Mouse (Mus musculus): ENCODE measurements at regions not wholly inside any gene's neighbourhood (a gene's known extent, or its start where the extent isn't known, plus 50 kb on each side); places are given as distances from the start of the nearest gene placed in this dataset.

DNA sequence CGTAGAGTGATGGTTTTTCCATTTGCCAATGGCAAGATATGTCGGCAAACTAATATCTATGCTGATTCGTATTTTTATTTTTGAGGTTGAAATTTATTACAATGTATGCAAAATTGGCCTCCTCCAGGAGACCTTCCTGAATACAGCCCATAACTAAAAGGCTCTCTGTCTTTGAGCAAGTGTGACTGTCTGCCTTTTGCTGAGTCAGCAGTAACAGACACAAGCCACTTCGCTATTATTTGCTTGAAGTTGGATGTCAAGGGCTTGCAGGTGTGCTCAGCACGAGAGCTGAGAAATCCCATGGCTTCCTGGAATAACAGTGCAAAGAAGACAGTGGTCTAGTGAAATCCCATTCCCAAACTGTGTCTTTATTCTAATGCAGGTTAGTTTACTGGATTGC is 56.9 kb downstream of the Dmrt2 start:
- DNase-seq (ENCODE audit: low read depth) = no peak
- TF ChIP-seq POLR2A (IDR thresholded peaks at IDR 0.05; ENCODE audit: borderline replicate concordance, extremely low read depth, insufficient read depth, insufficient read length, poor library complexity, severe bottlenecking) = no peak
- no peak for TF ChIP-seq CTCF (IDR thresholded peaks at IDR 0.05; ENCODE audit: borderline replicate concordance, extremely low read depth, insufficient read depth, insufficient read length)

GRCm38 (mm10) chr19:25729633-25730032 is 57.4 kb downstream of the Dmrt2 start:
- no peak for DNase-seq (ENCODE audit: low read depth)
- TF ChIP-seq CTCF (IDR thresholded peaks at IDR 0.05; ENCODE audit: borderline replicate concordance, extremely low read depth, insufficient read depth, insufficient read length) (no peak), POLR2A (IDR thresholded peaks at IDR 0.05; ENCODE audit: borderline replicate concordance, extremely low read depth, insufficient read depth, insufficient read length, poor library complexity, severe bottlenecking) (no peak)

DNA sequence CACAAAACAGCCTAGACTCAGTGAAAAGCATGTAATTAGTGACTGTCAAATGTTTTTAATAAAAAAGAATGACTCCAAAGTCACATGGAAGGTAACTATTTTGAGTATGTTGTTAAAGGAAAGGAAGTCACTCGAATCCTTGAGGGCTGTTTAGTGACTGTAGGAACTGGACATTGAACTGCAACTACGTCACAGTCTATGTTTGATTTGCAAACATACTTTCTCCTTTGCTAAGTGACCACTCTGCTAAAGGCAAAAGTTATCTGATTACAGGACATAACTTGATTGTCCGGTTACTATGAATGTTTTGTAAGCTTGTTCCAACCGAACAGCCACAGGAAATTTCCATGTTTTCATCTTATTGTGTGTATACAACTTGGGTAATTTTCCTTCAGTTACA is 106.2 kb downstream of the Dmrt2 start:
- TF ChIP-seq POLR2A (IDR thresholded peaks at IDR 0.05; ENCODE audit: borderline replicate concordance, extremely low read depth, insufficient read depth, insufficient read length, poor library complexity, severe bottlenecking) = no peak
- no peak for TF ChIP-seq CTCF (IDR thresholded peaks at IDR 0.05; ENCODE audit: borderline replicate concordance, extremely low read depth, insufficient read depth, insufficient read length)
- no peak for DNase-seq (ENCODE audit: low read depth)

- no peak for DNase-seq (ENCODE audit: low read depth)
- TF ChIP-seq CTCF (IDR thresholded peaks at IDR 0.05; ENCODE audit: borderline replicate concordance, extremely low read depth, insufficient read depth, insufficient read length) (no peak), POLR2A (IDR thresholded peaks at IDR 0.05; ENCODE audit: borderline replicate concordance, extremely low read depth, insufficient read depth, insufficient read length, poor library complexity, severe bottlenecking) (no peak)
Measured at GRCm38 (mm10) chr19:25779356-25779755, 107.1 kb downstream of the Dmrt2 start.

DNA sequence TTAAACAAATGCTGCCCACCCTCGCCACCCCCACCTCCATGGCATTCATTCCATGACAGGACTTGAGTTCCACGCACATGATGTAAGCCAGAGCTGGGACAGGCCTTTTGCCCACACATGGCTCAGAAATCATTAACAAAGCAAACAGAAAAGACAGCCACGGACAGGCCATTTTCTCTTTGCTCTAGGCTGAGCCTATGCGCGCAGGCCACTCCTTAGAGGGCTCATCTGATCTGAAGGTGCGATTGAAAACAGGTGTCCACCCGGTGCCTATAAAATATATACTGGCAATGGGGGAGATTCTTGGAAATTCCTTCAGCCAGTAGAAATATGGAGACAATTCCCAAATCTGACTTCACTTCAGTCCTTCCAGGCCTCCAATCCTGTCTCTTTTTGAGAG is 109.1 kb downstream of the Dmrt2 start:
- no peak for DNase-seq (ENCODE audit: low read depth)
- TF ChIP-seq POLR2A (IDR thresholded peaks at IDR 0.05; ENCODE audit: borderline replicate concordance, extremely low read depth, insufficient read depth, insufficient read length, poor library complexity, severe bottlenecking) (no peak), CTCF (IDR thresholded peaks at IDR 0.05; ENCODE audit: borderline replicate concordance, extremely low read depth, insufficient read depth, insufficient read length) (no peak)

- no peak for TF ChIP-seq POLR2A (IDR thresholded peaks at IDR 0.05; ENCODE audit: borderline replicate concordance, extremely low read depth, insufficient read depth, insufficient read length, poor library complexity, severe bottlenecking)
- no peak for TF ChIP-seq CTCF (IDR thresholded peaks at IDR 0.05; ENCODE audit: borderline replicate concordance, extremely low read depth, insufficient read depth, insufficient read length)
- DNase-seq (ENCODE audit: low read depth) = no peak
Measured at GRCm38 (mm10) chr19:25802692-25803091, 130.5 kb downstream of the Dmrt2 start.

DNA sequence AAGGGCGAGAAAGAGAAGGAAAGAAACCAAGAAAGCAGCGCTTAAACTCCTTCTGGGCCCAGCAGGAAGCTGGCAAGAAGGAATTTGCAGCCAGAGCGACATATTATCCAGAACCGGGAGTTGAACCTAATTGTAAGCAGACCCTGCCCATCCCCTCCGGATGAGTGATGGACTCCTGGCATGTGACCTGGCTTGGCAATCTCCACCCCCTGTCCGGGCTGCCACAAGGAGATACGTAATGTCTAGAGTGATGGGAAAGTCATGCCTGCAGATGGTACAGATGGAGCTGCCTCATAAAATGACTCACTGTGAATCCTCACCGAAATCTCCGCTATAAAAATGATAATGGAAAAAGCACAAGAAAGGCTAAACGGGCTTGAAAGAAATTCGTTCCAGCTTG is 133.1 kb downstream of the Dmrt2 start:
- TF ChIP-seq CTCF (IDR thresholded peaks at IDR 0.05; ENCODE audit: borderline replicate concordance, extremely low read depth, insufficient read depth, insufficient read length) (no peak), POLR2A (IDR thresholded peaks at IDR 0.05; ENCODE audit: borderline replicate concordance, extremely low read depth, insufficient read depth, insufficient read length, poor library complexity, severe bottlenecking) (no peak)
- DNase-seq (ENCODE audit: low read depth) = no peak

- TF ChIP-seq CTCF (IDR thresholded peaks at IDR 0.05; ENCODE audit: borderline replicate concordance, extremely low read depth, insufficient read depth, insufficient read length) = no peak
- TF ChIP-seq POLR2A (IDR thresholded peaks at IDR 0.05; ENCODE audit: borderline replicate concordance, extremely low read depth, insufficient read depth, insufficient read length, poor library complexity, severe bottlenecking) = no peak
- DNase-seq (ENCODE audit: low read depth) = no peak
Measured at GRCm38 (mm10) chr19:25813651-25814050, 141.4 kb downstream of the Dmrt2 start.

DNA sequence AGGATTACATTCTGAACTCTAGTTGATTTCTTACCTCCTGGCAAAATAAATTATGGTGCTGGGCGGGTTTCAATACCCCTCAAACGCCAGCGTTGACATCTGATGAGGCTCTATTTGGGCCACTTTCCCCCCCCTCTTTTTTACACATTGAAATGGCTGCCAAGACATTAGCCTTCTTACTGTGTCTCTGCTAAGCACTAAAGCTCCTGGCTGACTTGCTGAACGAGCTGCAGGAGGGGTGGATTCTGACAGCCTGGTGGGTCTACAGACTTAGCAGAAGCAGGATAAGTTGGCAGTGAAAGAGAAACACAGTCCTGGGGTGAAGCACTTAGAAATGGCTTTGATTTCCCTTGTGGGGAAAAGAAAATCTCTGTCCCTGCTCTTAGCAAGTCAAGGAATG is 172.9 kb downstream of the Dmrt2 start:
- DNase-seq (ENCODE audit: low read depth) = peak; percentile 64
- no peak for TF ChIP-seq POLR2A (IDR thresholded peaks at IDR 0.05; ENCODE audit: borderline replicate concordance, extremely low read depth, insufficient read depth, insufficient read length, poor library complexity, severe bottlenecking)
- TF ChIP-seq CTCF (IDR thresholded peaks at IDR 0.05; ENCODE audit: borderline replicate concordance, extremely low read depth, insufficient read depth, insufficient read length) = no peak

DNA sequence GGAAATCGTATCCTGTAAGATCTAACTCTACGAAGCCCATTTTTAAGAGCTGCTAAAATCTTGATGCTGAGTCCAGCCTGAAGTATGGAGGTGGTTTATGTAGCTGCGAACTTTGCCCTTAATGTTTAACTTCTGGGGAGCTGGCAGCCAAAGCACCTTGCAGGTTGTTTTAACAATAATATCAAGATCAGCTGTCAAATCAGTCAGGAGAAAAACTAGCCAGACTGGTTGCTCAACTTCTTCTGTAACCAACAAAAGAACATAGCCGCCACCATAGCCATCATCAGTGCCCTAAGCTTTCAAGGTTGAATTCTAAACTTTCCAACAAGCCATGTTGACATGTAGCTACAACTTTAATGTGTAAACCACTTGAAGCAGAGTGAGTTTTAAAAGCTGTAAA is 184.1 kb downstream of the Dmrt2 start:
- DNase-seq (ENCODE audit: low read depth) = no peak
- no peak for TF ChIP-seq POLR2A (IDR thresholded peaks at IDR 0.05; ENCODE audit: borderline replicate concordance, extremely low read depth, insufficient read depth, insufficient read length, poor library complexity, severe bottlenecking)
- no peak for TF ChIP-seq CTCF (IDR thresholded peaks at IDR 0.05; ENCODE audit: borderline replicate concordance, extremely low read depth, insufficient read depth, insufficient read length)

DNA sequence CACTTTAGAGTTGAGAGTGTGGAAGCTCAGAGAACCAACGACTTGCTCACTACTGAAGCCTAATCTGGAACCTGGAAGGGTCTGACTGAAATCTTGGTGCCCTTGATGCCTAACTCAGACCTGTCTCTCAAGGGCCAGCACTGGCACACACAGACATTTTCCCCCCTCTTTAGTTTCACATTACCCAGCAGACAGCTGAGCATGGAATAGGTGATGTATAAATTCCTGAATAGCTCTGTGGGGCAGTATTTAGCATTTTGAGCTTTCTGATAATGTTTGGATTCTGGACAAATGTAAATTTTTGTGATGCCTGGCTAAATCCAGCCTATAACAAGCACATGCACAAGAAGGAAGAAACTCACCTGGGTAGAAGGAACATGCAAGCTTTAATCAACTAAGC is 191.1 kb downstream of the Dmrt2 start:
- no peak for DNase-seq (ENCODE audit: low read depth)
- TF ChIP-seq POLR2A (IDR thresholded peaks at IDR 0.05; ENCODE audit: borderline replicate concordance, extremely low read depth, insufficient read depth, insufficient read length, poor library complexity, severe bottlenecking) (no peak), CTCF (IDR thresholded peaks at IDR 0.05; ENCODE audit: borderline replicate concordance, extremely low read depth, insufficient read depth, insufficient read length) (no peak)

- TF ChIP-seq CTCF (IDR thresholded peaks at IDR 0.05; ENCODE audit: borderline replicate concordance, extremely low read depth, insufficient read depth, insufficient read length) (no peak), POLR2A (IDR thresholded peaks at IDR 0.05; ENCODE audit: borderline replicate concordance, extremely low read depth, insufficient read depth, insufficient read length, poor library complexity, severe bottlenecking) (no peak)
- DNase-seq (ENCODE audit: low read depth) = no peak
Measured at GRCm38 (mm10) chr19:25906721-25907120, 234.5 kb downstream of the Dmrt2 start.

- DNase-seq (ENCODE audit: low read depth) = peak; percentile 9
Measured at GRCm38 (mm10) chr19:25922052-25922451, 249.8 kb downstream of the Dmrt2 start.

More at GRCm38 (mm10) chr19:25922052-25922451, 249.8 kb downstream of the Dmrt2 start:
- TF ChIP-seq POLR2A (IDR thresholded peaks at IDR 0.05; ENCODE audit: borderline replicate concordance, extremely low read depth, insufficient read depth, insufficient read length, poor library complexity, severe bottlenecking) = no peak
- TF ChIP-seq CTCF (IDR thresholded peaks at IDR 0.05; ENCODE audit: borderline replicate concordance, extremely low read depth, insufficient read depth, insufficient read length) = no peak
